Mouse (Mus musculus): ENCODE data around the gene Arih1.

Gene Arih1

DNA sequence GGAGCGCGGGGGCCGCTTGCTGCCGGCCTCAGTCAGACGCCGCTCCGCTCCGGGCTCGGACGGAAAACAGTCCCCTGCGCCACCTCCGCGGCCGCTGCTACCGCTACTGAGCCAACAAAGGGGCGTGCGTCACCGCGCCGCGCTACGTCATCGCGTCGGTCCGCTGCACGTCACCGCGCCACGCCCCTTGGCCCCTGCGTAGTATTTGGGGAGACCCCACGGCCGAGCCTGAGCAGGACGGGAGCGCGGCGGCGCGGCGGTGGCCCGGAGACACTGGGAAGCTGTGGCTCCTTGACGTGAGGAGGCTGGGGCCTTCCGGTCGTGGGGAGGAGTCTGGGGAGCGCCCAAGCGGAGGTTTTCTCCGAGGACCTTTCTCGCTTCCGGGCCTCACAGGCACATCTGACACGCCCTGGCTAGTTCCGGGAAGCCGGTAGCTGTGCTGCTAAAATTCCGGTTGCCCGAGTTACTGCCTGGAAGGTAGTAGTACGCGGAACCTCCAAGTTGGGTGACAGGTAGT, at the start of gene Arih1:
Gene Arih1 (minus strand): TSS at position 70 of the 517 bp plus-strand sequence.
- in situ Hi-C loops (cut with MboI, MseI) = loop anchor here (5.0 kb wide), 1 partner anchor 171 kb away; the partner anchor contains the start of gene Pkm

DNA sequence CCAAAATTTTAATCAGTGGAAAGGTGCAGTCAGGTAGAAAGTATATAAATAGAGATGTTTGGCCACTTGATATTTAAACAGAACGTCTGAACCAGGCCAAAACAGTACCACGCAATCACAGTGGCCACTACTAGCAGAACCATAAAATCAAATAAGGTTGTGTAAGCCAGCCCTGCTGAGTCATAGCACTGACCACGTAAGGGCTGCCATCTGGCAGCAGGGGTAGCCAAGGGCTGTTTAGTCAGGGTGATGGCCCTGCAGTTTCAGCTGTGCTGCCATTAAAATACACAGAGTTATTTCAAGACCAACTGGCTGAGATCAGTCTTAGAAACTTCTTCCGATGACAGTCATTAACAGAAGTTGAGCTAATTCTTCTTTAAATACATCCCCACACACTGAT, 47.5 kb upstream of the Arih1 start:
- in situ Hi-C loops (cut with MboI, MseI) = no loop called here

DNA sequence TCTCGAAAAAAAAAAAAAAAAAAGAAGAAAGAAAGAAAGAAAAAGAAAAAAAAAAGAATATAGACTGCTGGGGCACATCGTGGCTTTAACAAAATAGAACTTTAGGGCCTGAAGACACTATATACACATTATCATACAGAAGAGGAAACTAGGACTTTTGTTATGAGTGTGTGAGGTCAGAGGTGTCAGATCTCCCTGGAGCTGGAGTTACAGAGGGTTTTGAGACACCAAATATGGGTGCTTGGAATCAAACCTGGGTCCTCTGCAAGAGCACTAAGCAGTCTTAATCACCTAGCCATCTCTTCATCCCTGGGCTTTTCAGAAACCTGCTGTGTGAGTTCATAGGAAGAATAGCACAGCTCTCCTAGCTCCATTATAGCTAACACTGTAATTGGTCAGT, 47.0 kb upstream of the Arih1 start:
- in situ Hi-C loops (cut with MboI, MseI) = no loop called here

DNA sequence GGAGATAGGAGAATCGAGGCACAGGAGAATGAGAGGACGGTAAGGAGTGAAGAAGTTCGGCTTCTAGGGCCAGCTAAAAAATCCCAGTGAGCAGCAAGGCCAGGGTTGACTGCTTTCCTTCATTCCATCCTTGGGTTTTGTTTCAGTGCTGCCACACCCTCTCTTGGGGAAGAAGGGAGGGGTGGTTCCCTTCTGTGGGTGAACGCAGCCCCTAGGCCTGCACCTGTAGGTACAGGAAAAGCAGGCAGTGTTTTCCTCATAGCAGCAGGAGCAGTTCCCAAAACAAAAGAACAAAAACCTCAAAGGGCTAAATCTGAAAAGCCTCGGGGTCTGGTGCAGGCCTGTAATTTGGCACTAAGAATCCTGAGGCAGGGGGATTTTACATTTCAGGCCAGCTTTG, 45.2 kb upstream of the Arih1 start:
- in situ Hi-C loops (cut with MboI, MseI) = no loop called here

DNA sequence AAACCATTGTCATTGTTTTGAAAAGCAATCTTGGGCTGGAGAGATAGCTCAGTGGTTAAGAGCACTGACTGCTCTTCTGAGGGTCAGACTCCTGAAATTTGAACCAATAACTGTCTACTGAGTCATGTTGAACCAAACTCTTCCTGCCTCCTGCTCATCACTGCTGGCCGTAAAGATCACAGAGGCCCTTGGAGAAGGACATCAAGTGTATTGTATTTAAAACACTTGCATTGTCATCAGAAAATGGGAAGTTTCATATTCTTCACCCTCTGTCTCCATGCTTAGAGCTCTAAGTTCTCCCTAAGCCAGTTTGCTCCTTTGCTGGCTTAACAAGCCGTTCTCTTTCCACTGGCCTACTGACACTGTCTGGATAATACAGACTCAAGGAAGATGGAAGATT, 41.9 kb upstream of the Arih1 start:
- in situ Hi-C loops (cut with MboI, MseI) = no loop called here

DNA sequence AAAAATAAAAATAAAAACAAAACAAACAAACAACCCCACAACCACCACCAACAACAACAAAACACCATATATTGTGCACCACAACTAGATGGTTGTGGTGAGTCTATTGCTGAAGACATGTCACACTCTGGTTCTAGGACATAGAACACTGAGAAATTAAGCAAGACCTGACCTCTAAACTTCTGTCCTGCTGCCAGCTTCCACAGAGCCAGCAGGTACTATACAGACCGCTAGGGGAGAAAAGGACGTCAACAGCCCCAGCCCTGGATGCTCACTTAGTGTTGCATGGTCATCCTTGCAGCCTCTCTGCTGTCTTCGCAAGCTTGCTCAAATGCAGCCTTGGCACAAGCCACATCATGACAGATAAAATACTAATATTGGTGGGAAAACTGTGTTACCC, 41.2 kb upstream of the Arih1 start:
- in situ Hi-C loops (cut with MboI, MseI) = no loop called here

DNA sequence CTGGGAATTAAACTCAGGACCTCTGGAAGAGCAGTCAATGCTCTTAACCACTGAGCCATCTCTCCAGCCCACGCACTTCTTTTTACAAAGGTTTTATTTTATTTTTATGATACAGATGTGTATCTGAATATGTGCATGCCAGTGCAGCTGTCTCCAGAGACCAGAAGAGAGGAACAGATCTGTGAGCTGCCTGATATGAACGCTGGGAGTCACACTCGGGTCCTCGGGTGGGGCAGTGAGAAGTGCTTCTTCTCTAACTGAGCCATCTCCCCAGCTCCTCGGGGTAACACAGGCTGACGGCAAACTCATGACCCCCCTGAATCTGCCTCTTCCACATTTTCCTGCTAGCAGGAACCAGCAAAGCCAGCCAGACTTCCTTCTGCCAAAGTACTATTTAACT, 40.3 kb upstream of the Arih1 start:
- in situ Hi-C loops (cut with MboI, MseI) = no loop called here

DNA sequence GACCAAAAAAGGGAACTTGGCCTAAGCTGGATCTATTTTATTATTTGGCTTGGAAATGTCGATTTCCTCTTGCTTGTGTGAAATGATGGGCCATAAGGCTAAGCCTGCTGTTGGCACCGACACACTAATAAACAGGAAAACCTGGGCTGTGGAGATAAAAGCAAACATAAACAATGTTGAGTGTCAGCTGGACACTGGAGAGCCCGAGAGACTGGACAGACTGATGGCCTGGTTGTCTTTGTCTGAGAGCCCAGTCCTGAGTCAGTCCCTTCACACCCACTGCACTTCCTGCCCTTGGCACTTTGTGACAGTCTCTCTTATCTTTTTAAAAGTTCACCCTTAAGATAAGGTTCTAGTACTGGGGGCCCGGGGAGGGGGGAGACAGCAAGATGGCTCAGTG, 36.5 kb upstream of the Arih1 start:
- in situ Hi-C loops (cut with MboI, MseI) = no loop called here

DNA sequence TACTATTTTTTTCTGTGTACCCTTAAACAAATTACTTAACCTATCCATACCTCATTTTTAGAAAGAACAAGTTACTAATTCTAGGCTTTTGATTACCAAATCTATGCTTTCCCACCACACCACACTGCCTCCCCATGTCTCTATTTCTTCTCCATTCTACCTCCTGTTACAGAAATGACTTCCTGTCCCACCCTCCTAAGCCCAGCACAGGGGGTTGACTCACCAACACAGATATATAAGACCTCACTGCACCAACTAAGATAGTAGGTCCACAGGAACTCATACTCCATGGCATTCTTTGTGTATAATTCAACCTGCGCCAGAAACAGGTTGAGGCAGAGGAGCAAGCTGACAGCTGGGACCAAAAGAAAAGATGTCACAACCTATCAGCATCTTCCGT, 33.0 kb upstream of the Arih1 start:
- in situ Hi-C loops (cut with MboI, MseI) = no loop called here

DNA sequence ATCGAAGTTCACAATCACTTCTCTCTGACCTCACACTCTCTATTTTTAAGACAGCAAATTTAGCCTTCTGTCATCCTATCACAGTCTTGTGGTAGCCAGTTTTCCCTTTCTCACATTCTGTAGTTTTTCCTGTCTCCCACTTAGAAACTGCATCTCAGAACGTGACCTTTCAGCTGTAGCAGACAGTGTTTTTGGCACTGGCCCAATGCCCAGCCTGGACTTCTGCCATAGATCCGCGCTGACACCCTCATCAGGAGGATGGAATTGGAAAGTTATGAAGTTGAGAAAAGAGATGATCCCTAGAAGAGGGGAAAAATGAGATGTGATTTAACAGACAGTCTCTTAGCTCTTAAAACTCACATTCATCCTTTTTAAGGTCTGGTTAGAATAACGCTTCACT, 32.6 kb upstream of the Arih1 start:
- in situ Hi-C loops (cut with MboI, MseI) = no loop called here

DNA sequence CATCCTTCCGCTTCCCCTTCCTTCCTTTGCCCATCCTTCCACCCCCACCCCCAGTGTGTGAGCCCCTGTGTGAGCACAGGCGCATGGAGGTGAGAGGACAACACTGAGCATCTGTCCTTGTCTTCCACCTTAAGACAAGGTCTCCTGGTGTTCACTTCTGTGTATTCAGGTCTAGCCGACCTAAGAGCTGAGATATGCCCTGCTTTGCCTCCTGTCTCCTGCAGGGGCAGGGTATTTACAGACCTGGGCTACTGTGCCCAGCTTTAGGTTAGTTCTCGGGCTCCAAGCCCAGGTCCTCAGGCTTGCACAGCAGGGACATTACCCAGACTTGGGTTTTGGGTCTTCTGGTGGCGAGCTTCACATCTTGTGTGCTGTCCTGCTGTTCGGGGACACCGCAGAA, 30.7 kb upstream of the Arih1 start:
- in situ Hi-C loops (cut with MboI, MseI) = no loop called here

DNA sequence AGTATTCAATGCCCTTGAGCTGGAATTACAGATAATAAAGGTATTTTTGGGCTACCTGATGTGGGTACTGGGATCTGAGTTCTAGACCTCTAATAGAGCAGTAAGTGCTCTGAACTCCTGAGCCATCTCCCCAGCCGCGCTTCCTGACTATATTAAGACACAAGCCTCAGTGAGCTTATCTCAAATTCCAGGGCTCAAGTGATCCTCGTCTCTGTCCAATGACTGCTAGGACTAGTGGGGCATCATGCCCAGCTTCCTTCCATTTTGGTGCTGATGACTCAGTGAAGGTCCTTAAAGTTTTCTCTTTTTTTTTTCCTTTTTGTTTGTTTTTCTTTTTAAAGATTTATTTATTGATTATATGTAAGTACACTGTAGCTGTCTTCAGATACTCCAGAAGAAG, 28.7 kb upstream of the Arih1 start:
- in situ Hi-C loops (cut with MboI, MseI) = no loop called here

DNA sequence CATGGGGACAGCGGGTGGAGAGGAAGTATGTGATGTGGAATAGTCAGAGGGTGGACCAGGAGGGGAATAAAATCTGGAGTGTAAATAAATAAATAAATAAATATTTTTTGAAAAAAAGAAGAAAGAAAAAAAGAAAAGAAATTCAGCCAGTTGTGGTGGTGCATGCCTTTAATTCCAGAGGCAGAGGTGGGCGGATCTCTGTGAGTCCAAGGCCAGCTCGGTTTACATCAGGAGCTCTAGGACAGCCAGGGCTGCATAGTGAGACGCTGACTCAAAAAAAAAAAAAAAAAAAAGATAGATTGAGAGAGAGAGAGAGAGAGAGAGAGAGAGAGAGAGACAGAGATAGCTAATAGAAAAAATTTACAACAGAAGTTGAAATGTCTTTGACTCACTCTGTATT, 26.0 kb upstream of the Arih1 start:
- in situ Hi-C loops (cut with MboI, MseI) = no loop called here

DNA sequence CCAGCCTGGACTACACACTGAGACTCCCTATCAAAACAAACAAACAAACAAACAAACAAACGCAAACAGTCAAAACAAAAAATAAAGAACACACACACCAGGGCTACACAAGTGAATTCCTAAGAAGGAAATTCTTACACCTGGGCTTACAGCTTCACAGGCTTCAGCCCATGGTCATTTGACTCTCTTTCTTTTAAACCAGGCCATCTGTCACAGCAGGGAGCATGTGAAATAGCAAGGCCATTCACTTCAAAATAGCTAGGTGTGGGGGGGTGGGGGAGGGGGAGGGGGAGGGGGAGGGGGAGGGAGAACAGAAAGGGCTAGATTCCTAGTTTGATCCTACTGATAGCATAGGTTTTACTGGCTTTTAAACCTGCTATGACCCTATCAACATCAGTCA, 21.7 kb upstream of the Arih1 start:
- in situ Hi-C loops (cut with MboI, MseI) = no loop called here

DNA sequence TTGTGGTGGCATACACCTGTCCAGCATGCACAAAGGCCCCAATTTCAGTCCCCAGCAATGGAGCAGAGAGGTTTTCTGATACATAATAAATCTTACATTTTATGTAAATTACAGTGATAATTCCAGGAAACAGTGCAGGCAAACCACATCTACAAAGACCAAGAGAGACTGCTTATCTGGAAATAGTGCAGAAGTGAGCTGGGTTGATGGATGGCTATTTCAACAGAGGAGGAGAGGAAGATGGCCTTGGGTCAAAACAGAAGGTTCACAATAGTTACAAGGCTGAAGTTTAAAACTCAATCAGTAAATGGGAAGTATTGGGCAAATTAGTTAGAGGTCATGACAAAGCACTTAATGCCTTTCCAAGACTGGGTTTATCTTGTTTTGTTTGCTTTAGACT, 913 bp upstream of the Arih1 start:
- in situ Hi-C loops (cut with MboI, MseI) = loop anchor here (5.0 kb wide), 1 partner anchor 170 kb away; the partner anchor contains the start of gene Pkm

DNA sequence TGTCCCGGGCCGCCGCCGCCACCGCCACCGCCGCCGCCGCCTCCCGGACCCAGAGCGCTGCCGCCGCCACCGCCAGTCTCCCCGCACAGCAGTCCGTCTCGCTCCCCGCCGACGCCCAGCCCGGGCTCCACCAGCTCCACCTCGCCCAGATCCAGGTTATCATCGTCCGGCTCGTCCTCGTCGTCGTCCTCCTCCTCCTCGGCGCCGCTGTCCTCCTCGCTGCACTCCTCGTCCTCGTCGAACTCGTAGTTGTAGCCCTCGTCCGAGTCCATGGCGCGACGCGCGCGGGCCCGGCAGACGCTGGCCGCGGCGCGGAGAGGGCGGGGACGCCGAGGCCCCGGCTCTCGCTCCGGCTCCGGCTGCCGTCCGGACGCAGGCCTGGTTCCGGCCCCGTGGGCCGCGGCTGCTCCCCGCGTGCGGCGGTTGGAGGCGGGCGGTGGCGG, 321 bp downstream of the Arih1 start:
- in situ Hi-C loops (cut with MboI, MseI) = loop anchor here (5.0 kb wide), 1 partner anchor 171 kb away; the partner anchor contains the start of gene Pkm

DNA sequence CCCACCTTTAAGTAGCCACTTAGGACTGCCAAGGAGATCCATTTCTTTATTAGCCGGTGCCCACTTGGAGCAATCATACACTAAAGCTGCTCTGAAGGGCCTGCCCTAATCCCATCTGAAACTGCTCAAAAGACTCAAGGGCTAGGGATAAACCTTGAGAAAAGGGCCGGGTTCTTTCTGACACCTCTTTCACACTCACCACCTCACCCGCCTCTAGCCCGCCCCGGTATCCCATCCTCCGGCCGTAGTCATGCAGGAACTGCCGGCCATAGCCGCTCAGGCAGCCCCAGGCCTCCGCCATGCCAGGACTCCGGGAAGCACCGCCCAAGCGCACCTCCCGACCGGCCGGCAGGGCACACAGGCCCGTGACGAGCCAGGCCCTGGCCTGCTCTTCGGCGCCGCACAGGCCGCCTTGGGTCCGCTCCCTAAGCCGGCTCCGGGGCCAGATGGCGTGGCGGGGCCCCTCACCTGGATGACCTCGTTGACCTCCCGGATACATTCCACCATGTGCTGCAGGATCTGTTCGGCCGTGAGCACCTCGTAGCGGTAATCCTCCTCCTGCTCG, 825 bp downstream of the Arih1 start:
- in situ Hi-C loops (cut with MboI, MseI) = loop anchor here (5.0 kb wide), 1 partner anchor 172 kb away; the partner anchor contains the start of gene Pkm

DNA sequence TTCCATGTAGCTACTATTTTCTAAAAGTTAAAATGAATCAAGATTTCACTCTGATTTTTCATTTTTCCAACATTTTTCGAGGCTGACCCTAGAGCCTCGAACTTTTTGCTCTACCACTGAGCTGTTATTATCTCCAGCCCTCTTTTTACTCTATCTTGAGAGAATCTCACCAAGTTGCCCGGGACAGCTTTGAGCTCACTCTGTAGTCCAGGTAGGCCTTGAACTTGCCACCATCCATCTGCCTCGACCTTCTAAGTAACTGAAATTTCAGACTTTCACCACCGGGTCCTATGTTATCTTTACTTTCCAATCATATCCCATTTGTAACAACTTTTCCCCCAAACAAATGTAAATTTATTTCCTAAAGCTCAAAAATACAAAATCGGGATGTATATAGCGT, 1.7 kb downstream of the Arih1 start:
- in situ Hi-C loops (cut with MboI, MseI) = loop anchor here (5.0 kb wide), 1 partner anchor 173 kb away; the partner anchor contains the start of gene Pkm

DNA sequence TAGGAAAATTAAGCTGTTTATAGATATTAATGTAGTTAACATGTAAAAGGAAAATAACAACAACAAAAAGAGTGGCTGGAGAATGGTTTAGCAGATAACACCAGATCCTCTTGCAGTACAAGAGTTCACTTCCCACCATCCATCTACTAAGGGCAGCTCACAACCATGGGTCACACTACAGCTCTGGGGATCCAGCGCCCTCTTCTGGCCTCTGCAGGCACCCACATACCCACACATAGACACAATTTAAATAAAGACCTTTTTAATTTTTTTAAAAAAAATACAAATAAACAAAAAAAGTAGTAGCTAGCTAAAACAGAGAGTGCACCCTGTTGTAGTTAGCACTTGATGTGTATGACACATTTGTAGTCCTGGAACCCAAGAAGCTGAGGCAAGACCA, 4.0 kb downstream of the Arih1 start:
- in situ Hi-C loops (cut with MboI, MseI) = no loop called here

DNA sequence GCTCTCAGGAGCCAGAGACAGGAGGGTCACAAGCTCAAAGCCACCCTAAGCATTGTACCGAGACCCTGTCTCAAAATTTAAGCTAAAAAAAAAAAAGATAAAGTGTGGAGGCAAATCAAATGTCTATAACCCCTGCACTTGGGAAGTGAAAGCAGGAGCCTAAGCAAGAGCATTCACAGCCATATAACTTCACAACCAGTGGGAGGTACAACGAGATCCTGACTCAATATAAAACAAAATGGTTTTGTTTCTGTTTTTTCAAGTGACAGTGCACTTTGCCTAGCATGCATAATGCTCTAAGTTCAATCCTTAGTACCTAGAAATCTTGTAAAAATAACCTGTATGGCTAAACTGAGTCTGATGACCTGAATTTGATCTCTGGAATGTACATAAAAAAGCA, 9.8 kb downstream of the Arih1 start:
- in situ Hi-C loops (cut with MboI, MseI) = loop anchor here (10.0 kb wide), 1 partner anchor 182 kb away; the partner anchor contains the start of gene Adpgk

DNA sequence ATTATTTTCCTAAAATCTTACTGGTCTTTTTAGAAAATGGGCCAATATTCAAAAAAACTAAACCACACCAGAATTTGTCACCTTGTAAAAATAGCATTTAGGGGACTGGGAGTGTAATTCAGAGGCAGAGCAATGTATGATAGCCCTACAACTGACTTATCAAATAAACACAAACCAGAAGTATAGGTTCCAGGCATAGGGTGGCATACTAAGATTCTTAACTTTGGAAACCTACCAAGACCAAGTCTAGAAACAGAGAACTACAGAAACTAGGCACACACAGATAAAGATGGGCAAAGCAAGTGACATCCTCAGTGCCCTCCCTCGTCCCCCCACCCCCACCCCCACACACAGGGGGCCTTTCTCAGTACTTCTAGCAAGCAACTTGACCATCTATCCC, 11.6 kb downstream of the Arih1 start:
- in situ Hi-C loops (cut with MboI, MseI) = loop anchor here (10.0 kb wide), 1 partner anchor 180 kb away; the partner anchor contains the start of gene Adpgk

DNA sequence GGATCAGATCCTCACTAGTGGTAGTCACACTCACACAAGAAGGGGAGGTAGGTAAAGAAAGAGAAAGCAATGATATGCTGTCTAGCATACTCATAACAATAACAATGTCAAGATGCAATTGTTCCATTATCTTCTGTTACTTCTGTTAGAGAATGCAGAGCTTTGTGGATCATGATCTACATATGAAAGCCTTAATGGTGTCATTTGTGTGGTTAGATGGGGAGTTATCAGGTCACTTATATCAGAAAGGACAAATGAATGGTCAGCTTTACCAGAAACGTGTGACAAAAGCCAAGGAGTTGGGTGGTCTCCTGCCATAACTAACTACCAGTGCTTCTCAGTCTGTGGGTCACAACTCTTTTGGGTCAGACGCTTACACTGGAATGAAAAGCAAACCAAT, 13.2 kb downstream of the Arih1 start:
- in situ Hi-C loops (cut with MboI, MseI) = loop anchor here (10.0 kb wide), 1 partner anchor 178 kb away; the partner anchor contains the start of gene Adpgk

DNA sequence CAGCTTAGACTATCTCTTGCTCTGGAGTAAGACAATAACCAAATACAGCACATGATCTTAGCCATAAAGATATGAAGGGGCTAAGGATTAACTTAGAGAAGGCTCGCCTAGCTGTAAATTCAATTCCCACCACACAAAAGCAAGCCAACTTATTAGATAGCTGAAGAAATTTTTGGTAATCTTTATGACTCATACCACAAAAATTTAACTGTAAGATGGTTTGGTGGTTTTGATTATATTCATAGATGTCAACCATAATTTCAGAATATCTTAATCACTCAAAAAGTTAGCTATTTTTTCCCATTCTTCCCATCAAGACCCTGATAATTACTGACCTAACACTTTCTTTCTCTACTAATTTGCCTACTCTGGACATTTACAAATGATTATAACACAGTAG, 17.0 kb downstream of the Arih1 start:
- in situ Hi-C loops (cut with MboI, MseI) = no loop called here

DNA sequence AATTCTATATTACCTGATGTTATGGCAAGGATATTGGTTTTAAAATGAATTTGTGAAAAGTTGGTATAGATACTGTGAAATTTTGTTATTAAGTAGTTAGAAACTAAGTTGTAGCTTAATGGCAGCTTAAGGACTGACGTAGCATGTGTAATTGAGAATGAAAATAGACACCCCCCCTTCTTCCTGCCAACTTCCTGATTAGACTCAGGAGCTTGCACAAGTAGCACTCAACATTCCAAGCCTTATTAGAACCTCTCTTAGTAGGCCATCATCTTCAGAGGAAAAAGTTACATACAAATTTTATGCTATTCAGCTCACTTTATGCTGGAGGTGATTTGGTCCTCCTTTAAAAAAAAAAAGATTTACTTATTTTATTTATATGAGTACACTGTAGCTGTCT, 22.1 kb downstream of the Arih1 start:
- in situ Hi-C loops (cut with MboI, MseI) = no loop called here
